Mouse (Mus musculus): Measurements from ENCODE around the gene Tnfrsf4.

DNA sequence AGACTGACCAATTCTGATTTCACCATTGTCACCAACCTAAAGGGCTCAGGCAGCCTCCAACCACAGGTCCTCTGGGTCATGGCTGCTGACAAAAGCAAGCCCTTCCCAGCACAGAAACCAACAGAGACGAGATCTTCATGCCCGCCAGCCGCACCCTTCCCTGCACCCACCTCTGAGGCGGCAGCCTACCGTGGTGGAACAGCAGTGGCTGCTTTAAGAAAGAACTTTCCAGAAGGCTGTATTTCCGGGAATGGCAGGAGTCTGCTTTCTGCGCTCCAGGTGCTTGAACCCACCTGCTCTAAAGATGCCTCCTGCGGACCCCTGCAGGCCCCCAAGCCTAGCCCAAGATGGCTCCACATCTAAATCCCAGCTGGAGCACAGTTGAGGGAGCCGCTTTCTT, 45.2 kb downstream of the Tnfrsf4 start:
- TF ChIP-seq CTCF (IDR thresholded peaks at IDR 0.05; ENCODE audit: borderline replicate concordance, extremely low read depth, insufficient read depth, insufficient read length) = no peak
- no peak for TF ChIP-seq POLR2A (IDR thresholded peaks at IDR 0.05; ENCODE audit: borderline replicate concordance, extremely low read depth, insufficient read depth, insufficient read length, poor library complexity, severe bottlenecking)
